Comparison of ENCODE assay signal across 19 mouse cellular contexts in genomic region chr4:105417166-105417565, GRCm38 (mm10).
A peak's percentile ranks its signal among the peaks of the same experiment; 100 is the strongest.
DNase-seq lines count a peak whose midpoint lies in the region; ATAC-seq and TF ChIP-seq lines count a peak whose summit lies in the region.
"Had no signal": no experiment of that assay in that cellular context is flagged by ENCODE, and none has a peak within 500 bp of the region (broad histone marks: within the 10 kb centered on the region; RNA-seq: fewer than 3 reads in every experiment).

No protein-coding gene starts in this region.

- TF ChIP-seq CTCF in liver, adult 2 months (IDR thresholded peaks at IDR 0.05; ENCODE audit: low read depth, low read length), result no peak

- no peak overlapping the region for H3K4me2 ChIP-seq in heart, embryonic 12.5 days
- no peak overlapping the region for H3K4me2 ChIP-seq in liver, embryonic 12.5 days
- no peak overlapping the region for H3K4me2 ChIP-seq in hindbrain, embryonic 13.5 days
- H3K4me2 ChIP-seq: hindbrain, embryonic 12.5 days; intestine, embryonic 15.5 days had no signal

- H3K9ac ChIP-seq in heart, embryonic 12.5 days, result no peak overlapping the region
- no peak overlapping the region for H3K9ac ChIP-seq in liver, adult 2 months (ENCODE audit: low read depth, low read length)
- no peak overlapping the region for H3K9ac ChIP-seq in liver, embryonic 12.5 days
- no peak overlapping the region for H3K9ac ChIP-seq in hindbrain, embryonic 13.5 days
- H3K9ac ChIP-seq: forebrain, postnatal 0 days; hindbrain, embryonic 12.5 days; intestine, embryonic 15.5 days had no signal

- no peak for ATAC-seq in heart, embryonic 12.5 days (ENCODE audit: insufficient number of reproducible peaks, low FRiP score)
- no peak for ATAC-seq in liver, embryonic 12.5 days
- no peak for ATAC-seq in hindbrain, embryonic 13.5 days (ENCODE audit: low FRiP score)
- ATAC-seq: forebrain, embryonic 14.5 days; forebrain, postnatal 0 days; hindbrain, embryonic 16.5 days; intestine, embryonic 15.5 days; Patski had no signal

- 93% methylated on average over 3 of the region's 3 CpGs for WGBS in heart, embryonic 10.5 days
- WGBS in heart, embryonic 12.5 days, result 90% methylated on average over 3 of the region's 3 CpGs
- 29% methylated on average over 3 of the region's 3 CpGs for WGBS in liver, adult 2 months
- whole genome bisulfite sequencing in liver, embryonic 12.5 days (ENCODE audit: insufficient replicate concordance), result 85% methylated on average over 3 of the region's 3 CpGs
- 91% methylated on average over 3 of the region's 3 CpGs for WGBS in hindbrain, embryonic 13.5 days

- peaks cover under 1% of the 10 kb centered on the region; the same call in 1 of the 2 replicates for H3K4me1 ChIP-seq in heart, embryonic 10.5 days
- 0 out of 2 replicates have a peak, but pooled peaks cover under 1% of the 10 kb centered on the region for H3K4me1 ChIP-seq in heart, embryonic 12.5 days (replicated peaks)
- no peaks in the 10 kb centered on the region for H3K4me1 ChIP-seq in liver, adult 2 months (ENCODE audit: control insufficient read depth, insufficient read depth, low read length)
- no peaks in the 10 kb centered on the region for H3K4me1 ChIP-seq in liver, embryonic 12.5 days
- H3K4me1 ChIP-seq in hindbrain, embryonic 13.5 days (replicated peaks), result no peaks in the 10 kb centered on the region
- H3K4me1 ChIP-seq: hindbrain, embryonic 12.5 days; intestine, embryonic 15.5 days had no signal

- no peaks in the 10 kb centered on the region for H3K36me3 ChIP-seq in heart, embryonic 10.5 days
- no peaks in the 10 kb centered on the region for H3K36me3 ChIP-seq in heart, embryonic 12.5 days
- no peaks in the 10 kb centered on the region for H3K36me3 ChIP-seq in liver, adult 2 months (ENCODE audit: control insufficient read depth, insufficient read depth, low read length)
- no peaks in the 10 kb centered on the region for H3K36me3 ChIP-seq in liver, embryonic 12.5 days
- no peaks in the 10 kb centered on the region for H3K36me3 ChIP-seq in hindbrain, embryonic 13.5 days
- H3K36me3 ChIP-seq: hindbrain, embryonic 12.5 days; intestine, embryonic 15.5 days had no signal

- H3K9me3 ChIP-seq in heart, embryonic 10.5 days, result 0 out of 2 replicates have a peak, but pooled peaks cover 5% of the 10 kb centered on the region
- peaks cover 10% of the 10 kb centered on the region for H3K9me3 ChIP-seq in heart, embryonic 12.5 days (replicated peaks)
- no peaks in the 10 kb centered on the region for H3K9me3 ChIP-seq in liver, embryonic 12.5 days (replicated peaks)
- H3K9me3 ChIP-seq in hindbrain, embryonic 13.5 days, result peaks cover 11% of the 10 kb centered on the region
- H3K9me3 ChIP-seq: intestine, embryonic 15.5 days had no signal

- no peak overlapping the region for H3K27ac ChIP-seq in heart, embryonic 10.5 days
- no peak overlapping the region for H3K27ac ChIP-seq in heart, embryonic 12.5 days (ENCODE audit: poor library complexity, severe bottlenecking)
- no peak overlapping the region for H3K27ac ChIP-seq in liver, adult 2 months (replicated peaks; ENCODE audit: insufficient read depth, low read depth, low read length)
- H3K27ac ChIP-seq in liver, embryonic 12.5 days, result no peak overlapping the region
- no peak overlapping the region for H3K27ac ChIP-seq in hindbrain, embryonic 13.5 days
- H3K27ac ChIP-seq: hindbrain, embryonic 12.5 days; intestine, embryonic 15.5 days had no signal

- H3K27me3 ChIP-seq in heart, embryonic 10.5 days (ENCODE audit: insufficient read depth, poor library complexity, severe bottlenecking), result peaks cover 7% of the 10 kb centered on the region; the same call in 1 of the 2 replicates
- H3K27me3 ChIP-seq in heart, embryonic 12.5 days (replicated peaks), result no peaks in the 10 kb centered on the region
- no peaks in the 10 kb centered on the region for H3K27me3 ChIP-seq in liver, adult 2 months (ENCODE audit: control insufficient read depth, insufficient read depth, low read length)
- H3K27me3 ChIP-seq in liver, embryonic 12.5 days (replicated peaks), result no peaks in the 10 kb centered on the region
- H3K27me3 ChIP-seq in hindbrain, embryonic 13.5 days, result no peaks in the 10 kb centered on the region
- H3K27me3 ChIP-seq: hindbrain, embryonic 12.5 days; intestine, embryonic 15.5 days; Patski had no signal

- no peaks in the 10 kb centered on the region for H3K79me2 ChIP-seq in liver, adult 2 months (ENCODE audit: control insufficient read depth, insufficient read depth, low read length)

- DNase-seq in heart, embryonic 10.5 days (ENCODE audit: low spot score), result peak; percentile 58
- DNase-seq in liver, adult 2 months (ENCODE audit: extremely low read depth, low read depth, low spot score), result peak; percentile 83
- peak; percentile 44 for DNase-seq in adipocyte (ENCODE audit: low spot score)
- DNase-seq: adrenal gland, adult 8-10 months; adrenal gland, postnatal 36 days; cerebellum, adult 18-20 months; cerebellum, adult 9-10 months; cerebellum, postnatal 14 days; forebrain, postnatal 0 days; gastrocnemius, postnatal 25 days; heart, adult 18-20 months had no signal

- no peak for TF ChIP-seq POLR2A in liver, adult 2 months (IDR thresholded peaks at IDR 0.05; ENCODE audit: extremely low read depth, insufficient read depth, low read length)

- H3K4me3 ChIP-seq in heart, embryonic 10.5 days, result no peak overlapping the region
- H3K4me3 ChIP-seq in heart, embryonic 12.5 days, result no peak overlapping the region
- no peak overlapping the region for H3K4me3 ChIP-seq in liver, adult 2 months (ENCODE audit: insufficient read depth, low read depth, low read length)
- H3K4me3 ChIP-seq in liver, embryonic 12.5 days, result no peak overlapping the region
- no peak overlapping the region for H3K4me3 ChIP-seq in hindbrain, embryonic 13.5 days
- H3K4me3 ChIP-seq: hindbrain, embryonic 12.5 days; intestine, embryonic 15.5 days had no signal
